Mouse (Mus musculus) thymus, adult 2 months (tissue): ENCODE measurements around the gene N4bp2l2. TPM values are rescaled to one million over a fixed set of nuclear protein-coding genes. Genes with fewer than 3 reads are reported as not detected.

ENCODE experiments used
- DNase-seq: peaks from one replicate; pipeline ENCODE4 v3.0.0; 2021
- H3K27ac ChIP-seq: fragments of 200-500 bp; 2 replicates; pipeline ENCODE4 v1.5.1; 2012; ENCODE audit warnings: low read length, control low read depth; ENCODE audit not compliant: control insufficient read depth, insufficient read depth
- H3K27me3 ChIP-seq: fragments of 200-500 bp; 2 replicates; pipeline ENCODE4 v1.6.1; 2012; ENCODE audit warnings: mild to moderate bottlenecking, low read length, moderate library complexity, mixed read lengths; ENCODE audit not compliant: control insufficient read depth, insufficient read depth
- H3K36me3 ChIP-seq: fragments of 200-500 bp; 2 replicates; pipeline ENCODE4 v1.6.1; 2012; ENCODE audit warnings: mild to moderate bottlenecking, low read length, moderate library complexity; ENCODE audit not compliant: control insufficient read depth, insufficient read depth
- H3K4me1 ChIP-seq: fragments of 200-500 bp; replicated peaks from 2 replicates; pipeline ENCODE4 v1.6.1; 2012; ENCODE audit warnings: low read length; ENCODE audit not compliant: control insufficient read depth, insufficient read depth
- H3K4me3 ChIP-seq: fragments of 200-500 bp; 2 replicates; pipeline ENCODE4 v1.5.1; 2012; ENCODE audit warnings: mild to moderate bottlenecking, low read length, control low read depth, moderate library complexity; ENCODE audit not compliant: control insufficient read depth, insufficient read depth
- CTCF ChIP-seq: fragments of 200-500 bp; IDR thresholded peaks from 2 replicates; pipeline ENCODE4 v1.5.1; 2012; ENCODE audit warnings: mild to moderate bottlenecking, control low read depth, low read length, moderate library complexity, borderline replicate concordance; ENCODE audit not compliant: control insufficient read depth, poor library complexity, insufficient read depth; ENCODE audit errors: extremely low read depth
- POLR2A ChIP-seq: fragments of 200-500 bp; IDR thresholded peaks from 2 replicates; pipeline ENCODE4 v1.6.1; 2012; ENCODE audit warnings: mild to moderate bottlenecking, low read length, control low read depth, moderate library complexity; ENCODE audit not compliant: control insufficient read depth, poor library complexity, insufficient read depth; ENCODE audit errors: extremely low read depth
- WGBS: fragments of 180-500 bp; shearing (Covaris S2); methylation state at CpG from one replicate; pipeline ENCODE4 v1.1.7; 2018; 5-methylcytosine and 5-hydroxymethylcytosine counted together
- polyA plus RNA-seq: library from polyadenylated mRNA; depleted of rRNA; stranded (reverse); fragments of >200 nt; gene quantifications from 2 replicates; pipeline ENCODE4 v1.2.3, GENCODE M21; 2012

The N4bp2l2 gene
- polyA plus RNA-seq, 1 experiment, result 13.1 TPM

DNA sequence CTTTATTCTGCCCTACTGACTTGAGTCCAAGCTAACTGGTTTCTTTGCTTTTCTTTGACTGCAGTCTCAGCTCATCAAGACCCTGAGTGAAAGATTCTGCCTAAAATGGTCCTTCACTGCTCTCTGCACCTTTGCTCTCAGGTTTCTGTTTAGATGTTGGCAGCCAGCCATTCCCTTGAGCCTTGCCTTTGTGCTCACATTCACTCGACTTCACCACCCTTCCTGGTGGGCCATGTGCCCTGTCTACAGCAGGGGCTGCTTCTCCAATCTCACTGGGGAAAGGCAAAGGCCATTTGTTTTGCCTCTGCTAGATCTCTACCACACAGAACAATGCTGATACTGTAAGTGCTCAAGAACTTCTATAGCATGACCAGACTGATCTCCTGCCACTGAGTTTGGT is 43.2 kb downstream of the N4bp2l2 start:
- TF ChIP-seq CTCF (no peak), POLR2A (no peak)
- no peak overlapping the region for H3K27ac ChIP-seq
- no peak overlapping the region for H3K4me3 ChIP-seq
- no peaks in the 10 kb centered on the region for H3K36me3 ChIP-seq
- WGBS, result 61% methylated on average over 1 of the region's 1 CpGs
- H3K27me3 ChIP-seq, result no peaks in the 10 kb centered on the region
- H3K4me1 ChIP-seq, result no peaks in the 10 kb centered on the region
- DNase-seq, result no peak

DNA sequence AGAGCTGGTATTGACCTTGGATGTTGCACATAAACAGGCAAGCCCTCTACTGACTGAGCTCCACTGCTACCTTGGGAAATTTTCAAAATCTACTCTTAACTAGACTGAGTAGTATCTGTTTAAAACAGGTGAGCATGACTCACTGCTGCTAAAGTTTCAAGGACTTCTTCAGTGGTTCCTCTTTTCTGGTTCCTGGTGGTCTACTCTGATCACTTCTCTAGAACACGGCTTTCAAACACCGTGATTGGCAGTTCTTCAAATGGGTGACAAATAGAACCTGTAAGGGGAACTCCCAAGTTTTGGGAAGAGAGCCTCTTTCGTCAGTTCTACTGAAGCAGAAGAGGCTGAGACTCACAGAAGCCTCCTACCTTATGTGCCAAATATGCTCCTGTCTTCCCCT is 44.4 kb downstream of the N4bp2l2 start:
- H3K27me3 ChIP-seq, result no peaks in the 10 kb centered on the region
- H3K4me3 ChIP-seq, result no peak overlapping the region
- WGBS, result 38% methylated on average over 3 of the region's 3 CpGs
- H3K27ac ChIP-seq, result no peak overlapping the region
- no peak for DNase-seq
- TF ChIP-seq POLR2A (no peak), CTCF (no peak)
- H3K4me1 ChIP-seq, result no peaks in the 10 kb centered on the region
- H3K36me3 ChIP-seq, result no peaks in the 10 kb centered on the region

DNA sequence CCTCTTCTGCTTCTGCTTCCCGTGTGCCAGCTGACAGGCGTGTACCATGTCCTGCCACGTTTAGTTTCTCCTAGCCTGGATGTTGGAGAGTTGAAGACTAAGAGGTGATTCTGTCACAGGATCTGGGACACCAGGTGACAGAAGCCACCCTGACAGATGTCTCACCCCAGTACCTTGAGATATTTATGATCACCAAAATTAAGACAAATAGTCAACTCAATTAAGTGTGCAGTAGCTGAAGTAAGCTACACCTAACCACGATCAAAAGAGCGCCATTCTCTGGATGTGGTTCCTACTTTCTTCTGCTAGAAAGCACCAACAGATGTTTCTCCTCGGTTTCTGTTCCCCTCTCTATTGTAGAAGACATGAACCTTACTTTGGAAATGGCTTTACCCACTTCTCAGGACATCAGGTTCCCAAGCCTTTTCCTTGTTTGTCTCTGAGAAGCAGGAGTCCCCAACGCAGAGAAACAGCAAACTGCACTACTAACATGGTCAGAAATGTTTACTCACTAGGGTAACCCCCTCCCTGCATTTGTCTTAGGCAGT is 45.3 kb downstream of the N4bp2l2 start:
- 58% methylated on average over 7 of the region's 7 CpGs for whole genome bisulfite sequencing
- Histone ChIP-seq H3K4me3 (no peak overlapping the region), H3K27ac (no peak overlapping the region), H3K27me3 (no peaks in the 10 kb centered on the region), H3K4me1 (no peaks in the 10 kb centered on the region), H3K36me3 (no peaks in the 10 kb centered on the region)
- DNase-seq, result no peak
- TF ChIP-seq POLR2A (no peak), CTCF (no peak)

DNA sequence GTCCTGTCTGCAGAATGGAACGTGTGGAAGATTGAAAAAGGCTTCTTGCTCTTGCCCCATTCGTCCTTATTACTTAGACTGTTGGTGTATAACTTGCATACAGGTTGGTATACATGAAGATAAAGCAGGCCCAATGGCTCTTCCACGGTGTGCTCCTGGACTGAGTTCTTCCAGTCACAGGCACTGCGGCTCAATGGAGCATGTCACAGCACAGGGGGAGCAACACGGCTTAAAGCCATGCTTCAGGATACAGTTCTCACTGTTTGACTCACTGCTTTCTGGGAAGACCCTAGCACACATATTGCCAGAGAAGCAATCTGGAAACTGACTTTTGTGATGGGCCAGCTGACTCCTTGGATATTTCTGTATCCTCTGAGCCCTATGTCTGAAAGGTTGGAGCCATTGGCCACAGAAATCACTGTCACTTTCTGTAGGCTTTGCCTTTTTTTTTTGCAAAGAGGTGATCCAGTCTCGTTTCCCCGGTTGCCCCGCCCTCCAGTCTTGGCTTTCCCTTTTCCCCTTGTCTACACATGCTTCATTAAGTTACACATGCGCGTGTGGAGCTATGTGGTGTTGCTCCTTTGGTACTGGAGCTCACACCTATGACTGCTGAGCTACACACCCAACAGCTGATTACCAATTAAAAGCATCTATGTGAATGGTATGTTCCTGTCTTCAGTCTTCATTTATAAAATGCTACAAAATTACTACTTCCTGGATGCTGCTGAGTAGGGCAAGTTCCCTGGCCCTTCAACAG is 47.2 kb downstream of the N4bp2l2 start:
- no peak for DNase-seq
- WGBS, result 95% methylated on average over 10 of the region's 10 CpGs
- Histone ChIP-seq H3K27me3 (no peaks in the 10 kb centered on the region), H3K4me1 (no peaks in the 10 kb centered on the region), H3K36me3 (no peaks in the 10 kb centered on the region), H3K4me3 (no peak overlapping the region), H3K27ac (no peak overlapping the region)
- TF ChIP-seq CTCF (no peak), POLR2A (no peak)

DNA sequence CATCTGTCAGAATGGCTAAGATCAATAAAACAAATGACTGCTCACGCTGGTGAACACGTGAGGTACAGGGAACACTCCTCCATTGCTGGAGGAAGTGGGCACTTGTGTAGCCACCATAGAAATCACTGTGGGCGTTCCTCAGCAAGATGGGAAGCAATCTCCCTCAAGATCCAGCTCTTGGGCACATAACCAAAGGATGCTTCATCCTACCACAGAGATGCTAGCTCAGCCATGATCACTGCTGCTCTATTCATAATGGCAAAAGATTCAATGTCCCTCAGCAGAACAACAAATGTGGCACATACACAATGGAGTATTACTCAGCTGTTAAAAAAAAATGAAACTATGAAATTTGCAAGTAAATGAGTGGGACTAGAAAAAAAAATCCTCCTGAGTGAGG is 49.3 kb downstream of the N4bp2l2 start:
- no peak overlapping the region for H3K27ac ChIP-seq
- H3K4me1 ChIP-seq, result peaks cover 4% of the 10 kb centered on the region
- H3K27me3 ChIP-seq, result no peaks in the 10 kb centered on the region
- WGBS, result 80% methylated on average over 3 of the region's 3 CpGs
- no peak for DNase-seq
- no peak overlapping the region for H3K4me3 ChIP-seq
- H3K36me3 ChIP-seq, result no peaks in the 10 kb centered on the region
- TF ChIP-seq CTCF, result no peak
- TF ChIP-seq POLR2A, result no peak

DNA sequence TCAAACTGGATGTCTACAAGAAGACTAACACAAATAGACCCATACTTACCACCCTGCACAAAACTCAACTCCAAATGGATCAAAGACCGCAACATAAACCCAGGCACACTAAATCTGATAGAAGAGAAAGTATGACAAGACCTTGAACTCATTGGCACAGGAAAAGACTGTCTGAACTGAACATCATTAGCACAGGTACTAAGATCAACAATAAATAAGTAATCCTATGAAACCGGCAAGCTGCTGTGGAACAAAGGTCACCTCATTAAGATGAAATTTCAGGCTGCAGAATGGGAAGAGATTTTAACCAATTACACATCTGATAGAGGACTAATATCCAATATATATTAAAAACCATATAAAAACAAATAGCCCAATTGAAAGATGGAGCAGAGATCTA is 49.8 kb downstream of the N4bp2l2 start:
- Histone ChIP-seq H3K36me3 (no peaks in the 10 kb centered on the region), H3K27ac (no peak overlapping the region), H3K27me3 (no peaks in the 10 kb centered on the region), H3K4me1 (peaks cover 10% of the 10 kb centered on the region), H3K4me3 (no peak overlapping the region)
- 96% methylated on average over 2 of the region's 2 CpGs for WGBS
- no peak for DNase-seq
- no peak for TF ChIP-seq CTCF
- no peak for TF ChIP-seq POLR2A
